Mouse (Mus musculus) liver, adult 2 months (tissue): ENCODE results near the gene 2700097O09Rik.

Experiments
- CTCF ChIP-seq: fragments of 200-500 bp; IDR thresholded peaks from 2 replicates; pipeline ENCODE4 v1.5.1; 2011; ENCODE audit warnings: low read depth, low read length, control low read depth
- POLR2A ChIP-seq: fragments of 200-500 bp; IDR thresholded peaks from 2 replicates; pipeline ENCODE4 v1.6.1; 2011; ENCODE audit warnings: low read length, control low read depth; ENCODE audit not compliant: insufficient read depth; ENCODE audit errors: extremely low read depth

DNA sequence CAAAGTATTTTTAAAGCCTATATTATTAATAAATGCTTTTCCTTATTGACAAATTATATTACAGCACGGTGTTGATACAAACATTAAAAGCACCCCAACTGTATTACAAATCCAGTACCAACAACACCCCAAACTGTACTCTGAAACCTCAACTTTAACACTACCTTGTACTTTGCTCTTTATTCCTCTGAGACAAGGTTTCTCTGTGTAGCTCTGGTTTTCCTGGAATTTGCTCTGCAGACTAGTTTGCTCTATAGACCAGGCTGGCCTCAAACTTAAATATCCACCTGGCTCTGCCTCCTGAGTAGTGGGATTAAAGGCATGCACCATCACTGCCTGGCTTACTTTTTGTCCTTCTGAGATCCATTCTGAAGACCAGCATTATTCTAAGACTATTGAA lies 17.8 kb downstream of the 2700097O09Rik start:
- no peak for TF ChIP-seq CTCF
- no peak for TF ChIP-seq POLR2A
